Mouse (Mus musculus) kidney, embryonic 14.5 days (tissue): ENCODE results near the gene Comtd1. TPM values are rescaled to one million over a fixed set of nuclear protein-coding genes. Genes with fewer than 3 reads are reported as not detected.
A peak's percentile ranks its signal among the peaks of the same experiment; 100 is the strongest.

ENCODE experiments used
- ATAC-seq: fragments of 200-750 bp; cut with Nextera tagmentation; 2 replicates; pipeline ENCODE4 v1.8.0; 2017; ENCODE audit warnings: moderate number of reproducible peaks, mild to moderate bottlenecking, moderate TSS enrichment, moderate library complexity; ENCODE audit not compliant: low FRiP score, low TSS enrichment
- H3K27ac ChIP-seq: fragments of 300-500 bp; sonication (generic); 2 replicates; pipeline ENCODE4 v1.5.1; 2014; ENCODE audit warnings: low read depth, mild to moderate bottlenecking, low read length, moderate library complexity, mixed read lengths
- H3K27me3 ChIP-seq: fragments of 300-500 bp; sonication (generic); 2 replicates; pipeline ENCODE4 v1.6.1; 2014; ENCODE audit warnings: mild to moderate bottlenecking, low read length; ENCODE audit not compliant: control insufficient read depth, insufficient read depth
- H3K36me3 ChIP-seq: fragments of 300-500 bp; sonication (generic); 2 replicates; pipeline ENCODE4 v1.6.1; 2014; ENCODE audit warnings: low read length, mixed read lengths; ENCODE audit not compliant: control insufficient read depth, insufficient read depth
- H3K4me1 ChIP-seq: fragments of 300-500 bp; sonication (generic); 2 replicates; pipeline ENCODE4 v1.6.1; 2014; ENCODE audit warnings: low read length, mixed read lengths; ENCODE audit not compliant: control insufficient read depth, insufficient read depth
- H3K4me2 ChIP-seq: fragments of 300-500 bp; sonication (generic); replicated peaks from 2 replicates; pipeline ENCODE4 v1.6.1; 2014; ENCODE audit warnings: low read depth, mild to moderate bottlenecking, low read length
- H3K4me3 ChIP-seq: fragments of 300-500 bp; sonication (generic); 2 replicates; pipeline ENCODE4 v1.5.1; 2014; ENCODE audit warnings: mild to moderate bottlenecking, low read length
- H3K9ac ChIP-seq: fragments of 300-500 bp; sonication (generic); 2 replicates; pipeline ENCODE4 v1.6.1; 2014; ENCODE audit warnings: low read depth, mild to moderate bottlenecking, low read length, moderate library complexity
- H3K9me3 ChIP-seq: fragments of 300-500 bp; sonication (generic); 2 replicates; pipeline ENCODE4 v1.6.1; 2016; ENCODE audit warnings: low read length; ENCODE audit not compliant: control insufficient read depth
- WGBS: fragments of 180-500 bp; shearing (Covaris S2); extraction: QIAGEN DNeasy Blood & Tissue Kit; methylation state at CpG from one replicate; pipeline ENCODE4 v1.1.7; 2014; 5-methylcytosine and 5-hydroxymethylcytosine counted together
- polyA plus RNA-seq: library from polyadenylated mRNA; unstranded; fragments of >200 nt; fragmentation: Nextera tagmentation; extraction: Ambion mirVana; gene quantifications from 2 replicates; pipeline ENCODE4 v1.2.1, GENCODE M21; 2014

Gene Comtd1
- polyA plus RNA-seq, 1 experiment from 2014 or later, result 27.3 TPM

GRCm38 (mm10) chr14:21822795-21823374, 25.9 kb downstream of the Comtd1 start:
- Histone ChIP-seq H3K4me1 (peaks cover 23% of the 10 kb centered on the region), H3K9ac (no peak overlapping the region; the same call in 1 of the 2 replicates), H3K36me3 (no peaks in the 10 kb centered on the region), H3K9me3 (no peaks in the 10 kb centered on the region), H3K4me2 (no peak overlapping the region), H3K4me3 (no peak overlapping the region), H3K27me3 (no peaks in the 10 kb centered on the region), H3K27ac (peak overlapping the region; percentile 87)
- WGBS, result 27% methylated on average over 7 of the region's 7 CpGs
- ATAC-seq, result peak; percentile 67

DNA sequence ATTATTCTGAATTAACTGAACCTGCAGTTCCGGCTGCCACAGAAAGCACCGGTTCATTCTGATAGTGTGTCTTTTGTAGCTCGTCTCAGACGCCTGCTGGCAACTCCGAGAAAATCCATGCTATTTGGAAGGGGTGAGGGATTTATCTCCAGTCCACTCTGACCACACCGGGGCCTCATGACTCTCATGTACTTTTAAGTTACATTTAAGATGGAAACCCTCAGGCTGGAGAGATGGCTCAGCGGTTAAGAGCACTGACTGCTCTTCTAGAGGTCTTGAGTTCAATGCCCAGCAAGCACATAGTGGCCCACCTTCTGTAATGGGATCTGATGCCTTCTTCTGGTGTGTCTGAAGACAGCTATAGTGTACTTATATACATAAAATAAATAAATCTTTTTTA, 26.5 kb downstream of the Comtd1 start:
- no peaks in the 10 kb centered on the region for H3K27me3 ChIP-seq
- H3K4me1 ChIP-seq, result peaks cover 23% of the 10 kb centered on the region
- H3K36me3 ChIP-seq, result no peaks in the 10 kb centered on the region
- no peak overlapping the region for H3K4me2 ChIP-seq
- no peak overlapping the region for H3K9ac ChIP-seq
- no peaks in the 10 kb centered on the region for H3K9me3 ChIP-seq
- no peak for ATAC-seq
- H3K27ac ChIP-seq, result peak overlapping the region; percentile 87; the same call in 1 of the 2 replicates
- no peak overlapping the region for H3K4me3 ChIP-seq
- 66% methylated on average over 7 of the region's 7 CpGs for WGBS

DNA sequence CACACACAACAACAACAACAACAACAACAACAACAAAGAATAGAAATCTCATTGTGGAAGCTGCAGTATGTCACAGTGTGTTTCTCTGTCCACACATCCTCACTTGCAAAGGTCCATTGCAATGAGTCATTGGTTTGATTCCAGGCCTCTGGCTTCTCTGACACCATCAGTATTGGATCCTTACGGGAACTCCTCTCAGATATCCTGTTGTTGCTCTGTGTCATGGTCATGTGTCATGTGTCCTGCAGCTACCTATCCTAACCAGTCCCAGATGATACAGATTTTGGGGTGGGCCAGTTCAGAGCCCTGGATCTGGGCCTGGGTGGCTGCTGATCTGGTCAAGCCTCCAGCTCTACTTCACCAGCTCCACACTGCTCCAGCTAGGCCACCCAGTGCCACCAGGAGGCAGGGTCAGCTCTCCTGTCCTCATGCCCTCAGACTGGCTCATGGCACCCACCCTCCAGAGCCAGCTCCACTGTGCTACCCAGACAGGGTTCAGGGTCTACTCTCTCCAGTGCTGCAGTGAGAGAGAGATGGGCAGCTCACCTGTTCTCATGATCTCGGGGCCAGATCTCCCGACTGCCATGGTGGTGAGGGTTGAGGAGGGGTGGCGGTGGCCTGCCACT, 27.8 kb downstream of the Comtd1 start:
- H3K36me3 ChIP-seq, result no peaks in the 10 kb centered on the region
- H3K27me3 ChIP-seq, result no peaks in the 10 kb centered on the region
- 94% methylated on average over 4 of the region's 4 CpGs for WGBS
- H3K4me1 ChIP-seq, result peaks cover 19% of the 10 kb centered on the region
- H3K9ac ChIP-seq, result no peak overlapping the region
- H3K4me2 ChIP-seq, result no peak overlapping the region
- H3K9me3 ChIP-seq, result no peaks in the 10 kb centered on the region
- ATAC-seq, result no peak
- no peak overlapping the region for H3K27ac ChIP-seq
- no peak overlapping the region for H3K4me3 ChIP-seq

DNA sequence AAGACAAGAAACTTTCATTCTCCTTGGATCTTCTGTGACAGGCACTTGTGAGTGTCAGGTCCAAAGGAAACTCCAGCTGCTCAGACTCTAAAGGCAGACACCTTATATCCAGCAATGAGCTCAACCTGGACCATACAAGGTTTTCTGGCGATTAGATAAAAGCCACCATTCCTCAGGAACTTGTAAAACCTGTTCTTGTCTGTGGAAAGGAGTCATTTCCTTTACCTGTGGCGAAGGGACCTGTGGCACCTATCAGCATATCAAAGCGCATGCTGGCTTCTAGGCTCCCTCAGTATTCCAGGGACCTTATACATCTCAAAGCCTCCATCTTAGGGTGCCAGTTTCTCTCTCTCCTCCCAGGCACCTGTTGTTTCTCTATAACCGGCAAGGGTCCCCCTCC, 31.3 kb downstream of the Comtd1 start:
- no peaks in the 10 kb centered on the region for H3K9me3 ChIP-seq
- H3K27me3 ChIP-seq, result no peaks in the 10 kb centered on the region
- H3K27ac ChIP-seq, result no peak overlapping the region
- H3K36me3 ChIP-seq, result no peaks in the 10 kb centered on the region
- H3K4me3 ChIP-seq, result no peak overlapping the region
- ATAC-seq, result no peak
- WGBS, result 35% methylated on average over 4 of the region's 4 CpGs
- no peaks in the 10 kb centered on the region for H3K4me1 ChIP-seq
- no peak overlapping the region for H3K4me2 ChIP-seq
- H3K9ac ChIP-seq, result no peak overlapping the region

DNA sequence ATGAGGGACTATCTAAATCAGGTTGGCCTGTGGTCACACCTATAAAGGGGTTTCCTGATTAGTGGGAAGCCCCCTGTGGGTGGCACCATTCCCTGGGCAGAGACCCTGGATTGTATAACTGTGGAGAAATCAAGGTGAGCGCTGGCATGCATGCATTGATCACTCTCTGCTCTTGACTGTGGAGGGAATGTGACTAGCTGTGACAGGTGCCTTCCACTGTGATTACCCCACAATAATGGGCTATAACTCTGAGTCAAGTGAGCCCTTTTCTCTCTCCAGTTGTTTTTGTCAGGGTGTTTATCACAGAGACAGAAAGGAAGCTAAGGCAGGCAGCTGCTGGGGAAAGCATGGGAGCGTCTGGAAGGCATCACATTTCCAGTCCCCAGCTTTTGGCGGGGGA, 32.5 kb downstream of the Comtd1 start:
- H3K27ac ChIP-seq, result no peak overlapping the region
- H3K4me1 ChIP-seq, result no peaks in the 10 kb centered on the region
- no peaks in the 10 kb centered on the region for H3K9me3 ChIP-seq
- WGBS, result 70% methylated on average over 3 of the region's 3 CpGs
- no peak overlapping the region for H3K9ac ChIP-seq
- no peak overlapping the region for H3K4me2 ChIP-seq
- no peaks in the 10 kb centered on the region for H3K36me3 ChIP-seq
- no peaks in the 10 kb centered on the region for H3K27me3 ChIP-seq
- H3K4me3 ChIP-seq, result no peak overlapping the region
- ATAC-seq, result no peak

GRCm38 (mm10) chr14:21814606-21815005, 34.2 kb downstream of the Comtd1 start:
- no peaks in the 10 kb centered on the region for H3K4me1 ChIP-seq
- no peak overlapping the region for H3K4me2 ChIP-seq
- no peak overlapping the region for H3K4me3 ChIP-seq
- no peak overlapping the region for H3K27ac ChIP-seq
- no peaks in the 10 kb centered on the region for H3K36me3 ChIP-seq
- no peaks in the 10 kb centered on the region for H3K27me3 ChIP-seq
- no peak for ATAC-seq
- H3K9ac ChIP-seq, result no peak overlapping the region
- WGBS, result 89% methylated on average over 4 of the region's 4 CpGs
- no peaks in the 10 kb centered on the region for H3K9me3 ChIP-seq

GRCm38 (mm10) chr14:21813847-21814246, 34.9 kb downstream of the Comtd1 start:
- no peaks in the 10 kb centered on the region for H3K9me3 ChIP-seq
- no peak overlapping the region for H3K9ac ChIP-seq

GRCm38 (mm10) chr14:21813216-21813615, 35.6 kb downstream of the Comtd1 start:
- H3K4me3 ChIP-seq, result no peak overlapping the region
- no peaks in the 10 kb centered on the region for H3K27me3 ChIP-seq
- H3K9ac ChIP-seq, result no peak overlapping the region
- H3K36me3 ChIP-seq, result no peaks in the 10 kb centered on the region
- H3K4me1 ChIP-seq, result no peaks in the 10 kb centered on the region
- H3K27ac ChIP-seq, result no peak overlapping the region
- no peaks in the 10 kb centered on the region for H3K9me3 ChIP-seq
- no peak for ATAC-seq
- 71% methylated on average over 4 of the region's 4 CpGs for WGBS
- no peak overlapping the region for H3K4me2 ChIP-seq

More at GRCm38 (mm10) chr14:21813847-21814246, 34.9 kb downstream of the Comtd1 start:
- H3K4me3 ChIP-seq, result no peak overlapping the region
- ATAC-seq, result no peak
- H3K27ac ChIP-seq, result no peak overlapping the region
- no peaks in the 10 kb centered on the region for H3K4me1 ChIP-seq
- 83% methylated on average over 3 of the region's 3 CpGs for WGBS
- H3K4me2 ChIP-seq, result no peak overlapping the region
- no peaks in the 10 kb centered on the region for H3K27me3 ChIP-seq
- no peaks in the 10 kb centered on the region for H3K36me3 ChIP-seq

- no peak overlapping the region for H3K4me2 ChIP-seq
Observed at GRCm38 (mm10) chr14:21812590-21813162, 36.1 kb downstream of the Comtd1 start.

More at GRCm38 (mm10) chr14:21812590-21813162, 36.1 kb downstream of the Comtd1 start:
- Histone ChIP-seq H3K27ac (no peak overlapping the region), H3K4me3 (no peak overlapping the region), H3K36me3 (no peaks in the 10 kb centered on the region), H3K27me3 (no peaks in the 10 kb centered on the region), H3K9ac (no peak overlapping the region), H3K9me3 (no peaks in the 10 kb centered on the region), H3K4me1 (no peaks in the 10 kb centered on the region)
- WGBS, result 24% methylated on average over 14 of the region's 14 CpGs
- ATAC-seq, result peak; percentile 65
